Mouse (Mus musculus): ENCODE results near the gene Krt33b. TPM values are rescaled to one million over a fixed set of nuclear protein-coding genes. Genes with fewer than 3 reads are reported as not detected.

Krt33b gene
- polyA plus RNA-seq, 1 experiment = not detected

DNA sequence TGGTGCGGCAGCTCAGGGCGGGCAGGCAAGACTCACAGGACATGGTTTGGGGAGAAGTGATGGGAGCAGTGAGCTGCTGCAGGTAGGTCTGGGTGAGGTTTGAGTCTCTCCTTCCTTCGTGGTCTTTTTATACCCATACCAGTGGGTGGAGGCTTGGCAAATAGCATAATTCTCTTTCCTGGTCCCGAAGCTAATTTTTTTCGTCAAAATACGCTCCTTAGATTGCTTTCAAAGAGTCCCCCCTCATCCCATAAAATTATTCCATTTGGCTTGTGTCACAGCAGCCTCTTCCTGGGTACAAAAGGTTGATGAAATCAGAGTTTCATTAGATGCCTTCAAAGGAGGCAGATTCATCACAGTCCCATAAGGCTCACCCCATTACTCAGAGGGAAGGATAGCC is 11.8 kb upstream of the Krt33b start, which contains the start of gene Krt34:
Gene Krt34 (minus strand): TSS at position 101 of the 400 bp plus-strand sequence.
- Histone ChIP-seq H3K27me3 (replicated peaks) (no peaks in the 10 kb centered on the region), H3K4me3 (replicated peaks) (no peak within 1 kb of the TSS), H3K4me1 (no peaks in the 10 kb centered on the region), H3K9me3 (no peaks in the 10 kb centered on the region), H3K36me3 (replicated peaks; ENCODE audit: low read length) (no peaks in the 10 kb centered on the region)
- TF ChIP-seq FLI1 (IDR thresholded peaks at IDR 0.05; ENCODE audit: low read length) (no peak), GATA1 (IDR thresholded peaks at IDR 0.05; ENCODE audit: borderline replicate concordance, low read length) (no peak)

DNA sequence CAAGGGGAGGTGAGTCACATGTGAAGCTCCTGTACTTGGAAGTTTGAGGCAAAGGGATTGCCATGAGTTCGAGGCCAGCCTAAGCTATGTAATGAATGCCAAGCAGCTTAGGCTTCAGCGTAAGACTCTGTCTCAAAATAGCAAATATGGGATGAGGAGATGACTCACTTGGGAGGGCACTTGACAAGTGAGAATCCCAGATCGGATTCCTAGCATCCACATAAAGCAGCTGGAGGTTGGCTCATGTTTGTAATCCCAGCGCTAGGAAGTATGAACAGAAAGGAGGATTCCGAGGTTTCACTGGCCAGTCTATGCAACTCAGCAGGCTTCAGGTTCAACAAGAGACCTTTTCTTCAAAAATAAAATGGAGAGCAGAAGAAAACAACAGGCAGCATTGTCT is 8.2 kb downstream of the Krt33b start:
- Histone ChIP-seq H3K27me3 (replicated peaks) (no peaks in the 10 kb centered on the region), H3K4me3 (replicated peaks) (no peak overlapping the region), H3K4me1 (no peaks in the 10 kb centered on the region), H3K36me3 (replicated peaks; ENCODE audit: low read length) (no peaks in the 10 kb centered on the region), H3K9me3 (no peaks in the 10 kb centered on the region)
- TF ChIP-seq GATA1 (IDR thresholded peaks at IDR 0.05; ENCODE audit: borderline replicate concordance, low read length) = no peak
- no peak for TF ChIP-seq FLI1 (IDR thresholded peaks at IDR 0.05; ENCODE audit: low read length)

DNA sequence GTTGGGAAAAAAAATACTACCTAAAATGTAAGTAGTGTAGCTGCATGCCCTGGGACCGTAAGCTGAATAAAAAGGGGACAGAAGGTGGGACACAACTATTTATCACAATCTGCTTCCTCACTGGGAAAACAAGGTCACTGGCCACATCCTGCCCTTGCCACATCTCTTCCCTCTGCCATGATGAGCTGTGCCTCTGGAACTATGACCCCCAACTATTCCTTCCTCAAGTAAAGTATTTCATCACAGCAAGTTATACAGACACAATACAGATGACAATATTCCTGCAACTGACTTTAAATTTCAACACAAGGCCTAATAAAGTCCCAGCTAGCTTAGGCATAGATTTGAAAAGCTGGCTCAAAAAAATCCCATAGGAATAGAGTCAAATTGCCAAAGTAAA is 10.2 kb downstream of the Krt33b start:
- Histone ChIP-seq H3K27me3 (replicated peaks) (no peaks in the 10 kb centered on the region), H3K9me3 (no peaks in the 10 kb centered on the region), H3K4me1 (no peaks in the 10 kb centered on the region), H3K36me3 (replicated peaks; ENCODE audit: low read length) (no peaks in the 10 kb centered on the region), H3K4me3 (replicated peaks) (no peak overlapping the region)
- TF ChIP-seq GATA1 (IDR thresholded peaks at IDR 0.05; ENCODE audit: borderline replicate concordance, low read length) (no peak), FLI1 (IDR thresholded peaks at IDR 0.05; ENCODE audit: low read length) (no peak)

DNA sequence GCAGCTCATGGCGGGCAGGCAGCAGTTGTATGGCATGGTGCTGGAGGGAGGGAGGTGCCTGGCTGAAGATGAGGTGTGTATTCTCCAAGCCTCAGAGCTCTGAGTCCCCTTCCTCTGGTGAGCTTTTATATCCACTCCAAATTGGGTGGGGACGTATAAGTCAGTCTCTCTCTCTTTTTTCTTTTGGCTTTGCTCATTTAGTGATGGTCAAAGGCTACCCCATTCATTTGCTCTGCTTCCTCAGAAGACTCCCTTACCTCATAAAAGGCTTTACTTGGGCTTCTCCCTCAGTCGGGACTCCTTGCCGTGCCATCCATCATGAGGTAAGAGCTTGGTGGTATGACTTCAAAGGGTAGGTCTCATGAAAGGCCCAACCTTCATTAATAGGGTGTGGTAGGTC is 13.6 kb downstream of the Krt33b start, which contains the start of gene Krt33a:
Gene Krt33a (minus strand): TSS at position 101 of the 400 bp plus-strand sequence.
- Histone ChIP-seq H3K36me3 (replicated peaks; ENCODE audit: low read length) (no peaks in the 10 kb centered on the region), H3K4me3 (replicated peaks) (no peak within 1 kb of the TSS), H3K27me3 (replicated peaks) (no peaks in the 10 kb centered on the region), H3K4me1 (no peaks in the 10 kb centered on the region), H3K9me3 (no peaks in the 10 kb centered on the region)
- no peak for TF ChIP-seq GATA1 (IDR thresholded peaks at IDR 0.05; ENCODE audit: borderline replicate concordance, low read length)
- no peak for TF ChIP-seq FLI1 (IDR thresholded peaks at IDR 0.05; ENCODE audit: low read length)

DNA sequence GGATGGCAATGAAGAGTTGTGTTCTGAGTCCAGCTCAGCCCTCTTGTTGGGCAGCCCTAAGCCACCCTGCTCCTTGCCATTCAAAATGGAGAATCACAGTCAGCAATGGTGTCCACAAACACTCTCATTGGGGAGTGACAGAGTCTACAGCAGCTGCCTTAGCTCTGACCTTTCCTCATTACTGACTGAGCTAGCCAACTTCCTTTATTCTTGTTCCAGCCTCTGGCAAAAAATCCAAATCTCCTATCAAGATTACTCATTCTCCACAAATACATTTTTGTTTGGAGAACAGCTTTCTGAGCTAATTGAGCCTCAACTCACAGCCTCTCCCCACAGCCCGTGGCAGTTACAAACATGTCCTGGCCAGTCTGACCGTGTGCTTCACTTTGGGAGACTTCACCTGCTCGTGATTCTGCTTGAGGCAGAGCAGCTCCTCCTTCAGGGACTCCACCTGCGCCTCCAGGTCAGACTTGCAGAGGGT is 15.9 kb downstream of the Krt33b start:
- no peaks in the 10 kb centered on the region for H3K36me3 ChIP-seq (replicated peaks; ENCODE audit: low read length)
- H3K4me1 ChIP-seq = no peaks in the 10 kb centered on the region
- H3K27me3 ChIP-seq (replicated peaks) = no peaks in the 10 kb centered on the region
- no peak overlapping the region for H3K4me3 ChIP-seq (replicated peaks)
- no peaks in the 10 kb centered on the region for H3K9me3 ChIP-seq
- TF ChIP-seq FLI1 (IDR thresholded peaks at IDR 0.05; ENCODE audit: low read length) (no peak), GATA1 (IDR thresholded peaks at IDR 0.05; ENCODE audit: borderline replicate concordance, low read length) (no peak)

DNA sequence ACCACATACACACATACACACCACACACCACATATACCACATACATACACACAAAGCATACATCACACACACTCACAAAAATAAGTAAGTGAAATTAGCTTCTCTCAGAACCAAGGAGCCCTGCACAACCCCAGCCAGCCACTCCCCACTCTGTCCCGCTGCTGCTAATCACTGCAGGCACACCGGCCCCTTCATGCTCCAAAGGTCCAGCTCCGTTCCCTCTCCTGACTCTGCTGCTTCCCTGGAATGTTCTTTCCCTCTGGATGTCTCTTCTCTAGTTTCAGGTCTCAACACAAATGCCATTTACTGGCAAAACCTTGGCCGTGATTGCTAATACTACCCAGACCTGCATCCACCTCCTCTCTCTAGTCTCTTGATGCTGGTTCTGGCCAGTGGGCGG is 19.0 kb downstream of the Krt33b start:
- Histone ChIP-seq H3K9me3 (no peaks in the 10 kb centered on the region), H3K27me3 (replicated peaks) (no peaks in the 10 kb centered on the region), H3K36me3 (replicated peaks; ENCODE audit: low read length) (no peaks in the 10 kb centered on the region), H3K4me3 (replicated peaks) (no peak overlapping the region), H3K4me1 (no peaks in the 10 kb centered on the region)
- no peak for TF ChIP-seq GATA1 (IDR thresholded peaks at IDR 0.05; ENCODE audit: borderline replicate concordance, low read length)
- no peak for TF ChIP-seq FLI1 (IDR thresholded peaks at IDR 0.05; ENCODE audit: low read length)

DNA sequence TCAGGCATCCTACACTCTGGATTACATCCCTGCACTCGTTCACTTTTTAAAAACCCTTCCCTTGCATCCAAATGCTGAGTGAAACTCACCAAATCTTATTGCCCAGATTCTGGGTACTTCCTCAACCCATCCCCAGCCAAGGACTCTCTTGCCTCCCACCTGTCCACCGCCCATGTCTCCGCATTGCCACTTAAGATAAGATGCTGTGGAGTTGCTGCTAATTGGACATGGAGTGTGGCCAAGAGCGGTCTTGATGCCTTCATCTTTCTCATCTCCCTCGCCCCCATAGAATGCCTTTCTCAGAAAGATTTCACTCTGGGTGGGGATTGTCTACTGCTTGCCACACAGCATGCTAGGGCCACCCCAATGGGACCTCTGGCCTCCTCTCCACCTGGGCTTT is 21.3 kb downstream of the Krt33b start:
- TF ChIP-seq GATA1 (IDR thresholded peaks at IDR 0.05; ENCODE audit: borderline replicate concordance, low read length) = no peak
- no peak for TF ChIP-seq FLI1 (IDR thresholded peaks at IDR 0.05; ENCODE audit: low read length)
- Histone ChIP-seq H3K36me3 (replicated peaks; ENCODE audit: low read length) (no peaks in the 10 kb centered on the region), H3K4me3 (replicated peaks) (no peak overlapping the region), H3K27me3 (replicated peaks) (no peaks in the 10 kb centered on the region), H3K9me3 (no peaks in the 10 kb centered on the region), H3K4me1 (no peaks in the 10 kb centered on the region)

DNA sequence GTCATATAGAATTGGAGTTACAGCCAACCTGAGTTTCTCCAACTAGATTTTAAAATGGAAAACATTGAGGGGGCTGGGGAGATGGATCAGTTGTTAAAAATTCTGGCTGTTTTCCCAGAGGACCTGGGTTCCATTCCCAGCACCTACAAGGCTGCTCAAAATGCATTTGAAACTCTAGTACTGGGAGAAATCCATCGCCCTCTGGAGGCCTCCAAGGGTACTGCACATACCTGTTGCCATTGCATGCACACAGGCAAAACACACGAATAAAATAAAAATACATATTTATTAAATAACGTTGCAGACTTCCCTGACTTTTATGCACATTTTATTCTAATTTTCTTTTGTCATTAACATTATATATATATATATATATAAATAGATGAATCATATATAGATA is 23.0 kb downstream of the Krt33b start:
- no peaks in the 10 kb centered on the region for H3K36me3 ChIP-seq (replicated peaks; ENCODE audit: low read length)
- TF ChIP-seq FLI1 (IDR thresholded peaks at IDR 0.05; ENCODE audit: low read length) (no peak), GATA1 (IDR thresholded peaks at IDR 0.05; ENCODE audit: borderline replicate concordance, low read length) (no peak)
- H3K4me1 ChIP-seq = no peaks in the 10 kb centered on the region
- no peaks in the 10 kb centered on the region for H3K27me3 ChIP-seq (replicated peaks)
- H3K9me3 ChIP-seq = peaks cover 3% of the 10 kb centered on the region; the same call in 1 of the 2 replicates
- no peak overlapping the region for H3K4me3 ChIP-seq (replicated peaks)

DNA sequence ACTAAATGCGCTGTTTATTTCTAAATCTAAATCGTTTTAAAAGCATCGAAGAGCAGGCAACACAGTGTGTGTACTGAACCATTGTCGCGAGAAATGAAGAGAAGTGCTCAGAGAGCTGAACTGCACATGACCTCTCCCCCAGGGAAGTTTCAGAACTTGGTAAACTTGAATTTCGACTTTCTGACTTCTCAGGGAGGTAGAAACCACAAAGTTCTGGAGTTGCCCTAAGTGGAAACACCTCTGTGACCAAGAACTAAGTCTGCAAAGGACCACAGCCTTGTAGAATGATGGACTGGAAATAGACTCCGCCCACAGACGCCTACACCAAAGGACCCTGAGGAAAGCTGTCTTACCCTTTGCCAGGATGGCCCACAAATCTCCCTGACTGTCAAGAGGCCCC is 23.8 kb downstream of the Krt33b start:
- no peak for TF ChIP-seq FLI1 (IDR thresholded peaks at IDR 0.05; ENCODE audit: low read length)
- Histone ChIP-seq H3K9me3 (peaks cover 3% of the 10 kb centered on the region; the same call in 1 of the 2 replicates), H3K36me3 (replicated peaks; ENCODE audit: low read length) (no peaks in the 10 kb centered on the region), H3K27me3 (replicated peaks) (no peaks in the 10 kb centered on the region), H3K4me3 (replicated peaks) (no peak overlapping the region), H3K4me1 (no peaks in the 10 kb centered on the region)

DNA sequence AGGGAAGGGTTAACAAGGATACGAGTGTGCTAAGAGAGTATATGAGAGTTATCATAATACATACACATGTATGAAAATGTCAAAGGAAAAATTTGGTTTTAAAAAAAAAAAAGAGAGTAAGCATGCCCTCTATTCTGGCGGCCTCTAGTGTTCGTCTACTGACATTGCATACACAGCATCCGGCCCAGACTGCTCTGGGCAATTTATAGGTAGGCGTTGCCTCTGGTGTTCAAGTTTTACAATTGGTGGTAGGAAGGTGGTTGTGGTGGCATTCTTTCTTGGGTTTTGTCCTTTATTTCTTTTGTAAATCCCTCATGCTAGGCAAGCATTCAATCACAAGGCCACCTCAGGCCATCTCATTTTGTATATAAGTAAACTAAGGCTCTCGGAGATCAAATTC is 24.8 kb downstream of the Krt33b start:
- Histone ChIP-seq H3K27me3 (replicated peaks) (no peaks in the 10 kb centered on the region), H3K36me3 (replicated peaks; ENCODE audit: low read length) (no peaks in the 10 kb centered on the region), H3K4me3 (replicated peaks) (no peak overlapping the region), H3K4me1 (no peaks in the 10 kb centered on the region), H3K9me3 (peaks cover 3% of the 10 kb centered on the region; the same call in 1 of the 2 replicates)
- TF ChIP-seq GATA1 (IDR thresholded peaks at IDR 0.05; ENCODE audit: borderline replicate concordance, low read length) (no peak), FLI1 (IDR thresholded peaks at IDR 0.05; ENCODE audit: low read length) (no peak)

DNA sequence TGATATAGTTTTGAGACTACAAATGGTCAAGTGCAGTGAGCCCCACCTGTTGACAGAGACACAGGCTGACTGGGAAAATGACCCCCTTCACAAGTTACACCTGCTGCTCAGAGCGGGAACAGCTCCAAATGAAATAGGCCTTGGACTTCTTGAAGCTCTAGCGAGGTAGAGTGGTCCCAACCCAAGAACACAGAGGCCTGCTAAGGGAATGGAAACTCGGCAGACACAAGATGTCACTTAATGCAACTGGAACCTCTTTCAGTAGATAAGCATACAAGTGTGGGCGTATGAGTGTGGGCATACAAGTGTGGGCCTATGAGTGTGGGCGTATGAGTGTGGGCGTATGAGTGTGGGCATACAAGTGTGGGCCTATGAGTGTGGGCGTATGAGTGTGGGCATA is 30.6 kb downstream of the Krt33b start:
- Histone ChIP-seq H3K27me3 (replicated peaks) (peaks cover 2% of the 10 kb centered on the region), H3K9me3 (peaks cover 3% of the 10 kb centered on the region; the same call in 1 of the 2 replicates), H3K4me1 (no peaks in the 10 kb centered on the region), H3K4me3 (replicated peaks) (no peak overlapping the region), H3K36me3 (replicated peaks; ENCODE audit: low read length) (no peaks in the 10 kb centered on the region)
- TF ChIP-seq FLI1 (IDR thresholded peaks at IDR 0.05; ENCODE audit: low read length) = no peak
- TF ChIP-seq GATA1 (IDR thresholded peaks at IDR 0.05; ENCODE audit: borderline replicate concordance, low read length) = no peak

All from megakaryocyte, embryonic 14.5 days (primary cell).